Mouse (Mus musculus): Measurements from ENCODE around the gene Hcfc1.

The Hcfc1 gene

DNA sequence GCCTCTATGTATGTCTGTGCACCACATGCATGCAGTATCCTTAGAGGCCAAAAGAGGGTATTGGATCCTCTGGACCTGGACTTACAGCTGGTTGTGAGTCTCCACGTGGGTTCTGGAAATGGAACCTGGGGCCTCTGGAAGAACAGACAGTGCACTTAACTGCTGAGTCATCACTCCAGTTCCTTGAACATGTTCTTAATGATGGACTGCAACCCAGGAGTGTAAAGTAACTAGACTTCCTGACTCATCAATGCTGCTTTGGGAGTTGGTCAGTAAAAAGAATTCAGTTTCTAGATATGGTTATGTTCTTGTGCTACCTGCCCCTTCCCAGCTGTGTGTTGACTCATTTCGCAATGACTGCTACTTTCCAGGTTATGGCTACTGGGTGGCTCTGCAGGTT lies 34.3 kb downstream of the Hcfc1 start:
- DNase-seq, result no peak

DNA sequence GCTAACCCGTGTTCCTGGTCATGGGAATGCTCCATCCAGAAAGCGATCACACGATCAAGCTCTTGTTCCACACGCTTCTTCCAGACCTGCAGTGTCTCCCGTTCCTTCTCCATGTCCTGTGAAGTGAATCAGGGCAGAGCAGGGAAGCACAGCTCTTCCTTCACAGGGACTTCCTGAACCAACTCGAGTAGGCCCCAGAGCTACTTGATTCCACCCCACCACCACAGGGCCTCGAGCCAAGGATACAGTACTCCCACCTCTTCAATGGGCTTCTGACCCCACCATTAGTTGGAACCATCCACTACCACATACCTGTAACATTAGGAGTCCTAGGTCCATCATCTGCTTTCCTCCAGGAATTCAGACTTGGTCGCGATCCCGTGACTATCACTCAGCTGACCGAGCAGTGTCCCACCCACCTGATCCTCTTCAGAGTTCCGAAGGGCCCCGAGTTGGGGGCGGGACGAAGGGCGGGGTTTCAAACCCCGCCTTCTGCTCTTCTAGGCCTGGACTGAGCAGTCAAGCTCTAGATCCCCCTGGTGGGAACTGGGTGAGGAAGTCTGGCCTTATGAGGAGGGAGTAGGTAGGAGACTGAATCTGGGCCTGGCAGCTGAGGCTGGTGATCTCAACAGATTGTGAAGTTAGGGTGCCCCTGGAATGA lies 35.6 kb downstream of the Hcfc1 start, which contains the start of gene Renbp:
Gene Renbp (minus strand): TSS at position 449 of the 661 bp plus-strand sequence.
- peak; percentile 85 for DNase-seq

DNA sequence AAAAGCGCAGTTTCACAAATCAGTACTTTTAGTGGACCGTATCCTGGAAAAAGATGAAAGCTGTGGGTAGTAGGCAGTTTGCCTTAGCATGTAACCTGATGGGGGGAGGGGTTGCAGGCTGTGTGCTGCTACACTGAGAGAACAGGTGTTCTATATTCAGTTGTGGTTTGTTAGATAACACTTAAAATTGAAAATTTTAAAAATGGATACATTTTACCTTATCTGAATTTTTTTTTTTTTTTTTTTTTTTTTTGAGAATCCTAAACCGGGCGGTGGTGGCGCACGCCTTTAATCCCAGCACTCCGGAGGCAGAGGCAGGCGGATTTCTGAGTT lies 43.6 kb downstream of the Hcfc1 start:
- DNase-seq, result peak; percentile 22

DNA sequence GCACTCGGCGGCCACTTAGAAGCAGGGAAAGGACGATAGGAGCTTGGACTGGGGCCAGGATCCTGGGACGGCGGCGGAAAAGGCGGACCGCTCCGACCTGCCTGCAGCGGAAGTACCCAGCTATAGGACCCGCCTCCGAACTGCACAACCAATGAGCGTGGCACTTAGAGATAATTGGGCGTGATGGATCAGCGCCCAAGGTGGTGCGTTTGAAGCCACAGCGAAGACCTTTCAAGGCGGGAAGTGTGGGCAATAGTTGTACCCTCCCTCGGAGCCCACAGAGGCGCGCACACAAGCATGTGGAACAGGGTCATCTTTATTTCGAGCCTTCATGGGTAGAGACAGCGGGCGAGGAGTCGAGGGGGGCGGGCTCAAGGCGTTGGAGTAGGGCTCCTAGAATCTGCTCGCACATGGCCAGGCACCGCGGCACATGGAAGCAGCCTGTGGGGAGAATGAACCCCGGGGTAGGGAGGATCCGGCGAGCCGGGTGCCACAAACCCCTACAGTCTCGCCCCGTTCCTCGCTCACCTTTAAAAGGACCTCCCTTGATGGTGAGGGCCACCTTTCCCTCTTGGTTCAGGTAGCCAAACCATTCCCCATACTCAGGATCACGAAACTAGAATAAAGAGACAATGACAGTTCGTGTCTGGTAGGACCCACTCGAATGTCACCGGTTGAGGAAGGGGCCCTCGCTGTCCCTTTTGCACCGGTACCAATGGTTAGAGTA lies 44.2 kb downstream of the Hcfc1 start, which contains the start of the genes Arhgap4 and Naa10:
Gene Arhgap4 (minus strand): TSS at position 48 of the 727 bp plus-strand sequence.
Gene Naa10 (minus strand): TSS at position 122 of the 727 bp plus-strand sequence.
- peak; percentile 89 for DNase-seq

DNA sequence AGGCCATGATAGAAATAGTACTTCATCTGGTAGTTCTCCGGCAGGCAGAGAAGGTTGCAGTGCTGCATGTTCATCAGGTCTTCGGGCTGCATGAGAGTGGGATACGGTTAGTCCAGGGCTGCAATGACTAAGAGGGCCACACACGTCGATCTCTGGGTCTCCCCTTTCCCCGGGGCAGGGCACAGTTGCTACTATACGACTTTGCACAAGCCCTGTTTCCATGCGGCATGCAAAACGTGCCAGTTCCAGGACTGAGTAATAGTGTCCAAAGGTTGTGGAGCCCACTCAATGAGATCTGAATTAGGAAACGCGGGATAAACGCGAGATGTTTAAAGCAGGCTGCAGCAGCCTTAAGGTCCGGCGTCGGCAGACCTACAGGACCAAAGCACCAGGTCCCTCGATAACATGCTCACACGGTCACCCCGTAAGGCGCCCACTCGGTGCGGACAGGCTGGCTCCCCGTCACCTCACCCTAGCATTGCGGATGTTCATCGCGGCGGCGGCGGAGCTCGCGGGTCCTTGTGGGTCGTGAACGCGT lies 44.8 kb downstream of the Hcfc1 start:
- no peak for DNase-seq

DNA sequence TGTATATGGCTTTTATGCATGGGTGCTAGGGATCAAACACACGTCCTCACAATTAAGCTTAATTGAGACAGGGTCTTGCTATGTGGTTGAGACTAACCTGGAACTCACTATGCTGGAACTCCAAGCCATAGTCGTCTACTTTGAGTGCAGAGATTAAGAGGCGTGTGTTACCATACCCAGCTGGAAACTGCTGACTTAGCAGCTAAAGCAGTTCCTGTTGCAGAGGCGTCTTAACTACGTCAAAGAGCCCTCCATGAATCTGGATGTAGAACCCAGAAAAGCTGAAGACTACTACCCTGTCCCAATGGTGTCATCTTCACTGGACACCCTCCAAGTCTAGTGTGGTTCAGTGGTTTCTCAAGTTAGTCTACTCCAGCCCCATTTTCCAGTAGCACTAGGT lies 47.5 kb downstream of the Hcfc1 start:
- DNase-seq, result no peak

DNA sequence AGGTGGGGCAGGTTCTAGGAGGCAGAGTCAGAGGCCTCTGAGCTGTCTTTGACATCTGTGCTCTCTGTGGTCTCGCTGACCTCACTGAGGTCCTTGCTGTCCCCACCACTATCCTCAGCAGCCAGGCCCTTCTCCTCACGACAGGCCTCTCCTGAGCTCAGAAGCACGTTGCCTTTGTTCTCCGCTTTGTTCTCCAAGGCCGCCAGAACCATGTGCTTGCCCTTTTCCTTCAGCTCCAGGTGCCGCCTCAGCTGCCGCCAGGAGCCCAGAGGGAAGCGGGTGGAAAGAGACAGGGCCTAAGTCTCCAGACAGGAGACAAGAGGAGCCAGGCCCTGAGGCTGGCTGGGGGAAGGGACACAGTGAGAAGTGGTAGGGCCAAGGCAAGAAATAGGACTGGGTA lies 49.2 kb downstream of the Hcfc1 start:
- no peak for DNase-seq

DNA sequence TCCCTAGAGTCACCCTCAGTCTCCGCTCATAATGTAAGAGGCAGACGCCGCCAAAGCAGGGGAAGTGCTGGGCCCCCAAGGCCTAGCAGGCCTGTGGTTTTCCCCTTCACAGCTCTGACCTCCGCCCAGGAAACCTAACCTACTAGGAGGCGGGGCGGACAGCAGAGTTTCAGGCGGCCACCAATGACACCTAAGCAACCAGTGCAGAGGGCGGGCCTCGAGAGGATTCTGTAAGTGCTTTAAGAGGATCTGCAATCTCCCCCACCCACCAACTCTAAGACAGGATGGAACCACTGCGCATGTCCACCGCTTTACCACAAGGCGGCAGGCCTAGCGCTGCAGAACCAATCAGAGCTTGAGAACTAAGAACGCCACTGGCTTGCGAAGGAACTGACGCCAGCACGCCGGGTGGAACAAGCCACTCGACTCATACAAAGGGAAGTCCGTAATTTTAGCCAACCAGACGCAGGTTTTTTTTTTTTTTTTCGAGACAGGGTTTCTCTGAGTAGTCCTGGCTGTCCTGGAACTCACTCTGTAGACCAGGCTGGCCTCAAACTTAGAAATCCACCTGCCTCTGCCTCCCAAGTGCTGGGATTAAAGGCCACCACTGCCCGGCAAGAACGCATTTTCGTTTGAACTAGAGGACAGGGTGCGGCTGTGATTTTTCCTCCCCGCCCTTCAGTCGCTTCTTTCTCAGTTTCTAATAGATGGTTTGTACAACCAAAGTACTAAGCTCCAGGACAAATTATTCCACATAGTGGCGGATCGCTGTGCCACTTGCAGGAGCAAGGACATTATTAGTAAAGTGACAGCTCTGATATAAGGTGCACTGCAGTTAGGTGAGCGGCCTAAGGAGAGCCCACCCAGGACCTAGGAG lies 51.1 kb downstream of the Hcfc1 start:
- DNase-seq, result peak; percentile 93

DNA sequence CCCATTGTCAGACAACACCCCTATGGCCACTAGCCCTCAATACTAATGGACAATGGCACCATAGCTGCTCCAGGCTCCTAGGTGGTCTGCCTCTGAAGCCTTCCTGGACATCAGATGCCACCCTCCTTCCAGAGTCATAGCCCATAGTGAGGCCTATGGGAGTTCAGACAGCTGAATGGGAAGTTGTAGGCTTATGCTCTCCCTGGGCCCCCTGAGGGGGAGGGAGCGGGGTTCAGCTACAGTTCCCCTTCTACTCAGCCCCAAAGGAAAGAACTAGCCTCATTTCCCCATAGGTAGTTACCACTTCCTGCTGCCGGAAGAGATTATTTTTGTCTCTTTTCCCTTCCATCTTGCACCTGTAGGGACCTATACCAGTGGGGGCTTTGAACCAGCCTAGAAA lies 54.6 kb downstream of the Hcfc1 start:
- DNase-seq, result no peak

DNA sequence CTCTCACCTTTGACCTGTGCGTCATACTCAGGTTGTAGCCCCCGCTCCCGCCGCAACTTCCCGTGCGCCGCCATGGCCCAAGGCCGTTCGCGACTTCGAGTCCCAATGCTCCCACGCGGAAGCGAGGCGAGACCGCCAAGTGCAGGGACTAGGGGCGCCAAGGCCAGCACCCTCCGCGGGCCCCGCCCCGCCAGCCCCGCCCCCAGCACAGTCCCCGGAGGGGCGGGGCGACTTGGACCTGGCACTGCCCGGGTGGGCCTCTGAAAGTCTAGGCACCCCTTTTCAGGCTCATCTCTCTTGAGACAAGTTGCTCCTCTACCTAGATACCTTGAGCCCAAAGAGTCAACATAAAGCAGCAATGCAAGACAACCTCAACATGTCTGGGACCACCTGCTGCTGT lies 55.0 kb downstream of the Hcfc1 start:
- DNase-seq, result peak; percentile 74

DNA sequence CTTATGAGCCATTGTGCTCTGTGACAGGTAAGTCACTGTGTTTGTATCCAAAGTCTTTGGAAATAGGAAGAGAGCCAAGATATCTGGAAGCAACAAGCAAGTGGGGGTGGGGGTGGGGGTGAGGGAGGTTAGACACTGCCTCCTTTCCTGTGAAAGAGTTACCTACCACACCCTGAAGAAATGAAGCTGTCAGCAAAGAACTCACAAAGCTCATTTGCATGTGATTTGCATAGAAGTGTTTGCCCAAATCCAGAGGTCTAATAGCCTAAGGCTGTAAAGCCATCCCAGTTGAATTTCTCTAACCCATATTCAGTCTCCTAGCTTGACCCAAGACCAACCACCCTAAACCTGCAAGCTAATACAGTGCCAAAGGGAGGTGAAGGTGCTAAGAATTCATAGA lies 55.7 kb downstream of the Hcfc1 start:
- no peak for DNase-seq

DNA sequence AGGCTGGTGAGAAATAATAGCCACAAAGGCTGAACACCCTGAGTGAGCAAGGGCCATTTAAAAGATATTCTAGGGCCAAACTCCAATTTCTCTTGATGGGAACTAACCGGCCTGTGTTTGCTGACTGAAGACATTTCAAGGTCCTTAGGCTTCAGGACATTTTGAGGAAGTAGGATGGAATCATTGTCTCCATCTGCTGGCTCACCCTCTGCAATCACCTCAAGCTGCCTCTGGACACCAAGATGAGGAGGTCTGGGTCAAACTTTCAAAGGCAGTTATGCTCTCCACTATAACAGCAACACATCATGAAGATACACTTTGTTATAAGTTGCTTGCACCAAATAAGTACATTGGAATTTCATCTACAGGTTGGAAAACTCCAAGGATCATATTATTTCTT lies 56.1 kb downstream of the Hcfc1 start:
- no peak for DNase-seq

DNA sequence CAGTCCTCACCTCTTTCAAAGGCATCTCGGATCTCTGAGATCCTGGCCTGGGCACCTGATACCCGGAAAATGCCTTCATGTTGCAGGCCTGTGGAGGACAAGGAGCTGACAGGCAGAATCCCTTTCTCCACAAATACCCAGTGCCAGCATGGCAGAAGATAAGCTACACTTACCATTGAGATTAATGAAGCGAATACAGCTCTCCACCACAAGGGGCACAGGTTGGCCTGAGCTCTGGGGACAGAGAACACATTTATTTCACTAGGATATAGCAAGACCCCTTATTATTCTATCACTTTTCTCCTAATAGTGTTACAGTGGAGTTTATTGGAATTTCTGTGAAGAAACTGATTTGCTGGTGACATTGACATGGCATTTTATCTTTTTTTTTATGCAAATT lies 68.2 kb downstream of the Hcfc1 start:
- no peak for DNase-seq

DNA sequence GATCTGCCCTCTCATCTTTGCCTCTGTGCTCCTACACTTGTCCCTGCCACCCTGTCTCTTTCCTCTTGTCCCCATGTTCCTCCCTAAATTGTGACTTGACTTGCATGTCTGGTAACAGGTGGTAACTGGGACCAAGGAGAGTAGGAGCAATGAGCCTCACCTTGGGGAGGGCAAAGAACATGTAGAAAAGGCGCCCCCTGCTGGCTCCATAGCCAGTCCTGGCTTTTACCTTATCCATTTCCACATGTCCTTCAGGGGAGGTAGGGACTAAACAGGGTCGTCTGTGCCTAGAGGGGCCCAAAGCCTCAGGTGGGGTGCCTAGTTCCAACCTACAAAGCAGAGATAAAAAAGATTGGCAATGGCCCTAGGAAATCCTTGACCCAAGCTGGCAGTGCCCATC lies 70.4 kb downstream of the Hcfc1 start, which contains the start of gene L1cam:
Gene L1cam (minus strand): TSS at position 387 of the 400 bp plus-strand sequence.
- DNase-seq, result peak; percentile 65

DNA sequence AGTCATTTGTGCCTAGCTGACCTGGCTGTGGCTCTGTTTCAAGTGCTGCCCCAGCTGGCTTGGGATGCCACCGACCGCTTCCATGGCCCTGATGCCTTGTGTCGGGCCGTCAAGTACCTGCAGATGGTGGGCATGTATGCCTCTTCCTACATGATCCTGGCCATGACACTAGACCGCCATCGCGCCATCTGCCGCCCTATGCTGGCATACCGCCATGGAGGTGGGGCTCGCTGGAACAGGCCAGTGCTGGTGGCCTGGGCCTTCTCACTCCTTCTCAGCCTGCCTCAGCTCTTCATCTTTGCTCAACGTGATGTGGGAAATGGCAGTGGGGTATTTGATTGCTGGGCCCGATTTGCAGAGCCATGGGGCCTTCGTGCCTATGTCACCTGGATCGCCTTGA lies 73.3 kb downstream of the Hcfc1 start:
- no peak for DNase-seq
